Mouse (Mus musculus) gonadal fat pad, adult 2 months (tissue): ENCODE measurements around the gene Jmjd4. TPM values are rescaled to one million over a fixed set of nuclear protein-coding genes. Genes with fewer than 3 reads are reported as not detected.

ENCODE experiments used
- DNase-seq: peaks from one replicate; pipeline ENCODE4 v3.0.0-alpha.2; 2012; ENCODE audit warnings: low read depth
- polyA plus RNA-seq: library from polyadenylated mRNA; depleted of rRNA; stranded (reverse); fragments of >200 nt; gene quantifications from 2 replicates; pipeline ENCODE4 v1.2.3, GENCODE M21; 2012; rRNA removed

The Jmjd4 gene
- polyA plus RNA-seq, 1 experiment: 4.6 TPM

- no peak for DNase-seq
Measured at GRCm38 (mm10) chr11:59471413-59472325, 21.8 kb downstream of the Jmjd4 start.

- DNase-seq: no peak
Measured at GRCm38 (mm10) chr11:59472326-59472677, 22.5 kb downstream of the Jmjd4 start, which contains the start of gene Zfp867. Zfp867 (minus strand) TSS chr11:59472474.

GRCm38 (mm10) chr11:59477240-59477639 is 27.4 kb downstream of the Jmjd4 start:
- DNase-seq: no peak

GRCm38 (mm10) chr11:59483212-59483611 is 33.4 kb downstream of the Jmjd4 start:
- no peak for DNase-seq

- DNase-seq: no peak
Measured at GRCm38 (mm10) chr11:59485641-59486040, 35.8 kb downstream of the Jmjd4 start.

- no peak for DNase-seq
Measured at GRCm38 (mm10) chr11:59486222-59486621, 36.4 kb downstream of the Jmjd4 start.

GRCm38 (mm10) chr11:59496672-59497310 is 46.9 kb downstream of the Jmjd4 start:
- no peak for DNase-seq

- no peak for DNase-seq
Measured at GRCm38 (mm10) chr11:59497747-59498146, 47.9 kb downstream of the Jmjd4 start.

GRCm38 (mm10) chr11:59501978-59502700 is 52.3 kb downstream of the Jmjd4 start:
- no peak for DNase-seq

- DNase-seq: no peak
Measured at GRCm38 (mm10) chr11:59505351-59505838, 55.5 kb downstream of the Jmjd4 start.

GRCm38 (mm10) chr11:59505839-59506712 is 56.2 kb downstream of the Jmjd4 start:
- no peak for DNase-seq

GRCm38 (mm10) chr11:59506713-59507074 is 56.8 kb downstream of the Jmjd4 start:
- DNase-seq: no peak

Other genes with a start within 250 kb of the Jmjd4 start
- 47.7 and 62.4 TPM in 2 replicates for gene Mrpl55, start 247.6 kb upstream of the Jmjd4 start, polyA plus RNA-seq
- gene 2310033P09Rik, start 241.7 kb upstream of the Jmjd4 start, polyA plus RNA-seq: 29.8 and 33.8 TPM in 2 replicates
- 639 and 653 TPM in 2 replicates for gene Arf1, start 221.8 kb upstream of the Jmjd4 start, polyA plus RNA-seq
- gene Wnt3a, start 159.3 kb upstream of the Jmjd4 start, polyA plus RNA-seq: 0.14 and 0.20 TPM in 2 replicates
- 6.5 and 7.5 TPM in 2 replicates for gene Wnt9a, start 143.1 kb upstream of the Jmjd4 start, polyA plus RNA-seq
- gene Prss38, start 74.4 kb upstream of the Jmjd4 start, polyA plus RNA-seq: not detected in 2 replicates
- gene Snap47, start 1.1 kb downstream of the Jmjd4 start, polyA plus RNA-seq: 67.1 and 68.1 TPM in 2 replicates
- gene Zfp867, start 22.4 kb downstream of the Jmjd4 start, polyA plus RNA-seq: 0.96 and 0.99 TPM in 2 replicates
- gene Zkscan17, start 76.7 kb downstream of the Jmjd4 start, polyA plus RNA-seq: 8.0 and 11.8 TPM in 2 replicates
- gene Nlrp3, start 91.5 kb downstream of the Jmjd4 start, polyA plus RNA-seq: 0.50 and 0.57 TPM in 2 replicates
- not detected in 2 replicates for gene Olfr222, start 126.2 kb downstream of the Jmjd4 start, polyA plus RNA-seq
- not detected in 2 replicates for gene Olfr223, start 143.2 kb downstream of the Jmjd4 start, polyA plus RNA-seq
- gene Mprip, start 211.3 kb downstream of the Jmjd4 start, polyA plus RNA-seq: 127 and 130 TPM in 2 replicates